Mouse (Mus musculus) brown adipose tissue, adult 24 weeks (tissue): ENCODE data around the gene Pdhx. TPM values are rescaled to one million over a fixed set of nuclear protein-coding genes. Genes with fewer than 3 reads are reported as not detected.

Experiments used
- H3K27ac ChIP-seq: fragments of 200-500 bp; replicated peaks from 2 replicates; pipeline ENCODE4 v1.5.1; 2012; ENCODE audit warnings: low read depth, mild to moderate bottlenecking, low read length
- H3K4me1 ChIP-seq: fragments of 200-500 bp; 2 replicates; pipeline ENCODE4 v1.6.1; 2012; ENCODE audit warnings: low read length, mixed read lengths; ENCODE audit not compliant: control insufficient read depth, insufficient read depth, insufficient read length
- H3K4me3 ChIP-seq: fragments of 200-500 bp; 2 replicates; pipeline ENCODE4 v1.5.1; 2012; ENCODE audit warnings: low read depth, mild to moderate bottlenecking, low read length, moderate library complexity; ENCODE audit not compliant: insufficient read depth
- polyA plus RNA-seq: library from polyadenylated mRNA; stranded (reverse); fragments of >200 nt; gene quantifications from 2 replicates; pipeline ENCODE4 v1.2.4, GENCODE M21; 2012; ENCODE audit not compliant: missing spikeins, insufficient read depth, insufficient read length

Pdhx gene
- 131 and 134 TPM in 2 replicates for polyA plus RNA-seq

DNA sequence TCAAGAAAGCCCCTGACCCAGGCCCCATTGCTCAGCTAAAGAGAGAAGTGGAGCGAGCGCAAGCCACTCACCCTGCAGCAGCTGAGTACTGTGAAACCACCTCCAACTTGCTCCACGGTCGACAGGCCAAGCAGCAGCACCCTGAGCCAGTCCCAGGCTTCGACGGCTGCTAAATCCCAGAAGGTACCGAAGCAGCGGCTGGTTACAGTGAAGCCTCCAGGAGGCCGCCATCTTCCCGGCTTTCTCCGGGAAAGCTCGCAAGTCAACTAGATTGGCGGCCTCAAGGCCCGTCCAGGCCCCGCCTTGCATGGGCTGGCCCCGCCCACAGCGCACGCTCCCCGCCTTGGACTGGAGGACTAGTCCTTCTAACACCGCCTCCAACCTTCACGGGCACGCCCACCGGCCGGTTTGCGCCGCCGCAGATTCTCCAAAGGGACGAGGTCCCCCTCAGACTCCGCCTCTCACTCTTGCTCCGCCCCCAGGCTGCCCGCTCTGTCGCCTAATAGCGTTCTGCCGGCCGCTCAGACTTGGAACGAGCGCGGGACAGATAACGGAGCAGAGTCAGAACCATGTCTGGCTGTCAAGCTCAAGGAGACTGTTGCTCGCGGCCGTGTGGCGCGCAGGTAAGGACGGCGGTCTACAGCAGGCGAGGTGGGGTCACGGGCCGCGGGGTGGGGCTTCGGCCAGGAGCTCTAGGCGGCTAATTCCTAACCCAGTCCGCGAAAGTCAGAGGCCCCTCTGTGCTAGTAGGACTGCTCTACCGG is at the start of gene Pdhx, which contains the start of gene Apip:
TSS of gene Pdhx (minus strand) at position 295 of the 764 bp plus-strand sequence.
TSS of gene Apip (plus strand) at position 457 of the 764 bp plus-strand sequence.
- Histone ChIP-seq H3K4me3 (peak within 1 kb of the TSS; percentile 96), H3K27ac (peak within 1 kb of the TSS; percentile 82), H3K4me1 (peaks cover 2% of the 10 kb centered on the region)

DNA sequence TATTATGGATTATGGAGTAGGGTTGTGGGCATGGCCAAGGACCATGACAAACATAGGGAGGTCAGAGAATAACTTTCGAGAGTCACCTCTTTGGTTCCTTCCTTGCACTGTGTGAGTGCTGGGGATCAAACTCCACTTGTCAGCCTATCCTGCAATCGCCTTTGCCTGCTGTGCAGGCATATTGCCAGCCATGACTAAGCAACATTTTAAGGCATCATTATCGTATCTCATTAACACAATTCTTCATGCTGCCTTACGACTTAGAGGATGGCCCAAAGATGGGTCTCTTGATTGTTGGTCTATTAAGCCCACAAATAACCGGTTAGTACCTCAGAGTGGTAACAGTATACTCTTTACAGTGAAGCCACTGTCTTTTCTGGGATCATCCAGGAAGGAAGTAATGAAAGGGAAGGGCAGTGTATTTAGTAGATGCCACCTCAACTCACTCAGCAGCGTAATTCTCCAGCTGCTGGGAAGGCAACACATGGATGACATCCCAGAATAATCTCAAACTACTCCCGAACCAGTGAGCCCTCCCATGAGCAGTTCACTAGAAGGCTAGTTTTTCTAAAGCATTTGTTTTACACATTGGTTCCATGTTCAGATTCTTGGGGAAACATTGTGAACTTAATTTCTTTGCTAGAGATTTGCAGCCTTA is 46.0 kb upstream of the Pdhx start:
- Histone ChIP-seq H3K27ac (no peak overlapping the region), H3K4me1 (no peaks in the 10 kb centered on the region), H3K4me3 (no peak overlapping the region)

DNA sequence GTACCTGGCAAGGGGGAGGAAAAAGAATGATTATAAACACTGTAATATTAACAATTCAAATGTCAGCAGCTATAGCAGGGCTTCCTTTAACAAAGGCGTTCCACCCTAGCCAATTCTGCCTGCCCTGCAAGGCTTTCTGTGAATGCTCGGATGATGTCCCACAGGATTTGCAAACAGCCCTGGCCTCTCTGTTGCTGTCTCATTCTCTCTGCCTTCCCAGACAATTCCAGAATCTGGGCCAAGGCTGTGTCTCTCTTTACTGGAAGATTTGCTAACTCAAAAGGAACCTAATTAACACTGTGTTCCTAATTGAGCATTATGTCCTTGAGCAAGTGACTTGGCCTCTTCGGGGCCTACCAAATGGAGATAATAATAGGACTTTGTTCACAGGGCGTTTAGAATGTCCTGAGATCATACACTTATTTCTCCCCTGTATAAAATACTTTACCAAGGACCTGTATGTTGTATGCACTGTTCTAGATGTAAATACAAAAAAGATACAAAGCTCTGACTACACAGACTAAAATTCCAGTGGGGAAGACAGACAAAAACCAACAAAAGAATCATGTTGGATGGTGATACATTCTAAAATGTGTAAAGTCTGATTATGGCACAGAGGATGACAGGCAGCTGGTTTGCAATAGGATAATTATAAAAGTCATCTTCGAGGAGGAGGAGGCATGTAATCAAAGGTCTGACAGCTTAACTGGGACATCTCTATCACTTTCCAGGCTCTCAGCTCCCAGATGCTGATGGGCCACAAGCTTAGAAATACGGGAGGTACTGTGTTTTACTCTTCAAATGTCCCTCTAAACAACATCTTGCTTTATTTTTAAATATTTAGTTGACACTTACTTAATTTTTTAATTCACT is 45.2 kb upstream of the Pdhx start:
- no peak overlapping the region for H3K4me3 ChIP-seq
- H3K4me1 ChIP-seq = no peaks in the 10 kb centered on the region
- no peak overlapping the region for H3K27ac ChIP-seq

DNA sequence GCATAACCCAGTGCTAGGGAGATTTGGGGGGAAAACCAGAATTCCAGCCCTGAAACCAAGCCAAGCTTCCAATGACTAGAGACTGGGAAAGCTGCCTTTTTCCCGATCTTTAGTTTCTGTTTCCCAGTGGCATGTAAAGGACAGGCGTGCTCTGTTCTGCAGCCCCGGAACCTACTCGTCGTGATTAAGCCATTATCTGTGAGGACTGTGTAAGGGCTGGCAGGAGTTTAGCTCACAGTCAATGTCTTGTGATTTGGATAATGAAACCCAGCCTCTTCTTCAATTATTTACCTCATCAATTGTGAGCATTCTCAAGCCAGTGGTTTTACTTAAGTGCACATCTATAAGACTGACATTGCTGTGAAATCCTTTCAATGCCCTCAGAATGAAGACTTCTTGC is 43.9 kb upstream of the Pdhx start:
- Histone ChIP-seq H3K27ac (no peak overlapping the region), H3K4me1 (no peaks in the 10 kb centered on the region), H3K4me3 (no peak overlapping the region)

DNA sequence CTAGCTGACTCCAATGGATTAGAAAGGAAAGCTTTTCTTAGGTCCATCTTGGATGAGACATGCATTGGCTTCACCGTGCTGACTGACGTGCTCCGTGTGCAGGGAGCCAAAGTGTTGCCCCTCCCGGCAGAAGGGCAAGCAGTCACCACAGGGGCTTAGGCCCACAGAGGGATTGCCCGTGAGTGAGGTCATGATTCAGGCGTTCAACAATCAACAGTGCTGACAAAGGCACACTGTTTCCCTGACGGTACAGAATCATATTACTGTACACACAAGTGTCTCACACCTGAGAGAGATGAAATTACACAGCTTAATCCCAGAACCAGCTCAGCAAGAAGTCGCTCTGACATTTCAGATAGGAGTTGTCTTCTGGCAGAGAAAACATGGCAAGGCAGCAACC is 38.4 kb upstream of the Pdhx start:
- H3K4me3 ChIP-seq = no peak overlapping the region
- H3K4me1 ChIP-seq = no peaks in the 10 kb centered on the region
- no peak overlapping the region for H3K27ac ChIP-seq

DNA sequence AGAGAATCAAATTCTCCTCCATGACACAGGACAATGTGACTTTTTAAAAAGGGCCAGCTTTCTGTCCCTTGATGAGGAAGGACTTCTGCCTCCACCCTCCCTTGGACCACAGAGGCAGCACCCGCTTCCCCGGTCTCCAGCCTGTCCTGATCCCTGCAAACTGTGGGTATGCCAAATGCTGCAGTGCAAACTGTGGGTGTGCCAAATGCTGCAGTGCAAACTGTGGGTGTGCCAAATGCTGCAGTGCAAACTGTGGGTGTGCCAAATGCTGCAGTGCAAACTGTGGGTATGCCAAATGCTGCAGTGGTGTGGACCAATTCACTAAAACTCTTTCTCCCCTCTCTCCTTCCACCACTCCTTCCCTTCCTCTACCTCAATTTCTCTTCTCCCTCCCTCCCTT is 32.9 kb upstream of the Pdhx start:
- no peak overlapping the region for H3K4me3 ChIP-seq
- no peaks in the 10 kb centered on the region for H3K4me1 ChIP-seq
- H3K27ac ChIP-seq = no peak overlapping the region

- Histone ChIP-seq H3K4me1 (no peaks in the 10 kb centered on the region), H3K27ac (no peak overlapping the region)
Observed at GRCm38 (mm10) chr2:103102595-103102994, 29.3 kb upstream of the Pdhx start.

DNA sequence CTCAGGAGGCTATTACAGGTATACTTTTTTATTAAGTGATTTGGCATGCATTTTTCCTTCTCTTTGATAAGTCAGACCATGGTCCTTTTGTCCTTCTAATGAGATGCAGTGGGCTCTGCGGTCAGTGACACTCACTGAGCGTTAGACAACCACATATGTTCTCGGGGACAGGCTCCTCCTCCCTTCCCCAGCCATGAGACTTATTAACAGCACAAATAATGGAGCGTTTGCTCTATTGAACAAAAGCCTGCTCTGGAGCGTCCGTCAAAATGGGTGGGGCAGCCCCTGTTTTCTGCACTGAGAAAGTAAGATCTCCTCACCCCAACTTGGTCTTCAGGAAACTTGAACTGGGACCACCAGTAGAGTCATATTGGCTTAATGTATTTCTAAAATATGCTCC is 16.2 kb upstream of the Pdhx start:
- Histone ChIP-seq H3K4me3 (no peak overlapping the region), H3K27ac (no peak overlapping the region), H3K4me1 (no peaks in the 10 kb centered on the region)

More at GRCm38 (mm10) chr2:103102595-103102994, 29.3 kb upstream of the Pdhx start:
- H3K4me3 ChIP-seq = no peak overlapping the region

DNA sequence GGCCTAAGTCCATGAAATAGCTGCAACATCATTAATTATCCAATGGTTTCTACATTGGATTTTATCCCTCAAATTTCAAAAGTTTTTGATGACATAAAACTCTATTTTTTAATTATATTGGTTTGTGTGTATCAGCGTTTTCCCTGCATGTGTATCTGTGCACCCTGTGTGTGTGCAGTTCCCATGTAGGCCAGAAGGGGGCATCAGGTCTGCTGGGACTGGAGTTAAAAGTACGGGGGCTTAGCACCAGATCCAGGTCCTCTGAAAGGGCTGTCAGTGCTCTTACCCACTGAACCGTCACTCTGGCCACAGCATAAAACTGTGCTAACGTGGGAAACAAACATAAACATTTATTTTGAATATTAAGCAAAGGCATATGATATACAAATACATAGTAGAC is 14.8 kb upstream of the Pdhx start:
- H3K4me1 ChIP-seq = no peaks in the 10 kb centered on the region
- H3K27ac ChIP-seq = no peak overlapping the region
- no peak overlapping the region for H3K4me3 ChIP-seq

- no peak overlapping the region for H3K4me3 ChIP-seq
- H3K4me1 ChIP-seq = no peaks in the 10 kb centered on the region
- H3K27ac ChIP-seq = no peak overlapping the region
Observed at GRCm38 (mm10) chr2:103086432-103086831, 13.1 kb upstream of the Pdhx start.

- Histone ChIP-seq H3K27ac (no peak overlapping the region), H3K4me3 (no peak overlapping the region), H3K4me1 (no peaks in the 10 kb centered on the region)
Observed at GRCm38 (mm10) chr2:103085633-103086032, 12.3 kb upstream of the Pdhx start.

DNA sequence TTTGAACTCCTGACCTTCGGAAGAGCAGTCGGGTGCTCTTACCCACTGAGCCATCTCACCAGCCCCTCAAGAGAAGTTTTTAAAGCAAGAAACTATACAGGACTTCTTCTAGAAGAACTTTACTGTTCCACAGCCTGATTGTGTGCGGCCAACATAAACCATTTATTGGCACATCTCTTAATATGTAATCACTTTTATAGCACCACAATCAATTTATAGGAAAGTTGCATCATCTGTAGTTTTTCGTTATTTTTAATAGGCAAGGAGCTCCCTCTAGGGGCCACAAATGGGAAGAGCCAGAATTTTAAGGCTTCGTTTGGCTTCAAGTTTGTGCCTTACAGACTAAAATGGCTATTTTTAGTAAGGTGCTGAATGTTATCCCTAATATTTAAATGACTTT is 11.1 kb upstream of the Pdhx start:
- no peaks in the 10 kb centered on the region for H3K4me1 ChIP-seq
- H3K4me3 ChIP-seq = no peak overlapping the region
- no peak overlapping the region for H3K27ac ChIP-seq

DNA sequence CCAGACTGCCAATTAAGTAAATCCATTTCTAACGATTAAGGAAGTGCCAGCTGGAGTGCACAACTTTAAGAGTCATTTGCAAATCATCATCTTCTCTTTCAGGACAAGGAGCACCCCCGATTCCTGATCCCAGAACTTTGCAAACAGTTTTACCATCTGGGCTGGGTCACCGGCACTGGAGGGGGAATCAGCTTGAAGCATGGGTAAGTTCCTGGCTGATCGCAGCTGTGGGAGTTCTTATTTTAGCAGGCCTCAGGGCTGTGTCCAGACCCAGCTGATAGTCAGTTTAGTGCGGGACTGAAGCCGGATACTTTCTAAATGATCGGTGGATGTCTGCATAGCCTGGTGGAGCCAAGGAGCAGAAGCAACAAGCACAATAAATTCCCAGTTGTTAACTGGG is 9.5 kb upstream of the Pdhx start:
- no peaks in the 10 kb centered on the region for H3K4me1 ChIP-seq
- H3K27ac ChIP-seq = no peak overlapping the region; the same call in 1 of the 2 replicates
- H3K4me3 ChIP-seq = no peak overlapping the region

- no peaks in the 10 kb centered on the region for H3K4me1 ChIP-seq
- H3K4me3 ChIP-seq = peak overlapping the region; percentile 8; the same call in 1 of the 2 replicates
- H3K27ac ChIP-seq = no peak overlapping the region
Observed at GRCm38 (mm10) chr2:103081706-103082105, 8.4 kb upstream of the Pdhx start.

- H3K4me3 ChIP-seq = no peak overlapping the region
- H3K27ac ChIP-seq = no peak overlapping the region
- H3K4me1 ChIP-seq = no peaks in the 10 kb centered on the region
Observed at GRCm38 (mm10) chr2:103081117-103081516, 7.8 kb upstream of the Pdhx start.
